In genomic region chr10:67512871-67513270, GRCm38 (mm10) we compare ENCODE assay signal across 15 mouse cellular contexts. TPM values are rescaled to one million over a fixed set of nuclear protein-coding genes. Genes with fewer than 3 reads are reported as not detected.
DNase-seq lines count a peak whose midpoint lies in the region.
"Had no signal": no experiment of that assay in that cellular context is flagged by ENCODE, and none has a peak within 500 bp of the region (broad histone marks: within the 10 kb centered on the region; RNA-seq: fewer than 3 reads in every experiment).

No protein-coding gene starts in this region.

- peak; percentile 26 for DNase-seq in embryo, embryonic 10 days (ENCODE audit: low spot score)
- DNase-seq in embryo, embryonic 11 days: no peak
- DNase-seq in heart, adult 11 months: peak; percentile 86
- no peak for DNase-seq in heart, adult 18-20 months
- peak; percentile 70 for DNase-seq in MN1 (ENCODE audit: low spot score)
- no peak for DNase-seq in urinary bladder, postnatal 36 days (ENCODE audit: low spot score in 2 of 2)
- DNase-seq: adrenal gland, adult 2 months; adrenal gland, postnatal 10 days; adrenal gland, postnatal 25 days; B cell, adult 2 months; cerebellum, adult 11 months; cerebellum, adult 18-20 months; cerebellum, adult 8-10 months; cerebellum, adult 9-11 months; cerebellum, postnatal 36 days had no signal

RNA-seq across cellular contexts. Expression of gene Egr2, which starts 22.4 kb away (rescaled TPM):
- under 1 TPM; 0.75 to 0.92 TPM for total RNA-seq in heart, adult 18-20 months (2021)

RNA-seq across cellular contexts. Expression of gene Ado, which starts 35.9 kb away (rescaled TPM):
- 10 to 100 TPM; 16.0 to 18.3 TPM for total RNA-seq in heart, adult 18-20 months (2021)

Comparison
In these comparisons a context has a peak if more than half of its experiments do, and no peak if none do; other contexts are left out.
1. DNase-seq: peak in embryo, embryonic 10 days (single experiment), heart, adult 11 months (single experiment) and MN1 (single experiment); none in embryo, embryonic 11 days (single experiment), heart, adult 18-20 months (0 of 2) and urinary bladder, postnatal 36 days (0 of 2).